Mouse (Mus musculus): Measurements from ENCODE around the gene Kcnk7.

Gene Kcnk7

GRCm38 (mm10) chr19:5690343-5690735, 13.8 kb upstream of the Kcnk7 start:
- peak; percentile 37 for DNase-seq

GRCm38 (mm10) chr19:5691601-5692000, 12.6 kb upstream of the Kcnk7 start:
- no peak for DNase-seq

GRCm38 (mm10) chr19:5692086-5692912, 11.9 kb upstream of the Kcnk7 start:
- peak; percentile 62 for DNase-seq

- no peak for DNase-seq
Observed at GRCm38 (mm10) chr19:5692913-5693396, 11.2 kb upstream of the Kcnk7 start.

GRCm38 (mm10) chr19:5693801-5694200, 10.4 kb upstream of the Kcnk7 start:
- no peak for DNase-seq

- no peak for DNase-seq
Observed at GRCm38 (mm10) chr19:5695849-5696462, 8.2 kb upstream of the Kcnk7 start.

GRCm38 (mm10) chr19:5704801-5705571, 819 bp downstream of the Kcnk7 start:
- no peak for DNase-seq

GRCm38 (mm10) chr19:5710068-5710467, 5.9 kb downstream of the Kcnk7 start:
- DNase-seq, result no peak

- no peak for DNase-seq
Observed at GRCm38 (mm10) chr19:5710581-5710980, 6.4 kb downstream of the Kcnk7 start.

- peak; percentile 70 for DNase-seq
Observed at GRCm38 (mm10) chr19:5711218-5711617, 7.1 kb downstream of the Kcnk7 start.

GRCm38 (mm10) chr19:5711907-5712460, 7.8 kb downstream of the Kcnk7 start:
- DNase-seq, result no peak

GRCm38 (mm10) chr19:5713255-5713654, 9.1 kb downstream of the Kcnk7 start:
- DNase-seq, result no peak

GRCm38 (mm10) chr19:5713730-5714129, 9.6 kb downstream of the Kcnk7 start:
- DNase-seq, result no peak

- no peak for DNase-seq
Observed at GRCm38 (mm10) chr19:5715793-5716688, 11.9 kb downstream of the Kcnk7 start.

- DNase-seq, result no peak
Observed at GRCm38 (mm10) chr19:5716955-5717354, 12.8 kb downstream of the Kcnk7 start.

- DNase-seq, result no peak
Observed at GRCm38 (mm10) chr19:5721233-5721632, 17.1 kb downstream of the Kcnk7 start.

GRCm38 (mm10) chr19:5722848-5723425, 18.8 kb downstream of the Kcnk7 start:
- no peak for DNase-seq

GRCm38 (mm10) chr19:5723934-5724548, 19.9 kb downstream of the Kcnk7 start:
- no peak for DNase-seq

- DNase-seq, result peak; percentile 70
Observed at GRCm38 (mm10) chr19:5724549-5724941, 20.4 kb downstream of the Kcnk7 start.

- DNase-seq, result no peak
Observed at GRCm38 (mm10) chr19:5725029-5725707, 21.0 kb downstream of the Kcnk7 start.

Data from layer of hippocampus, adult 9-11 months (tissue).